Mouse (Mus musculus): ENCODE data around the gene Gm7879. TPM values are rescaled to one million over a fixed set of nuclear protein-coding genes. Genes with fewer than 3 reads are reported as not detected.

Gm7879 gene
- total RNA-seq, 4 experiments from 2014 or later: 5.2 to 6.5 (median 5.5) TPM

DNA sequence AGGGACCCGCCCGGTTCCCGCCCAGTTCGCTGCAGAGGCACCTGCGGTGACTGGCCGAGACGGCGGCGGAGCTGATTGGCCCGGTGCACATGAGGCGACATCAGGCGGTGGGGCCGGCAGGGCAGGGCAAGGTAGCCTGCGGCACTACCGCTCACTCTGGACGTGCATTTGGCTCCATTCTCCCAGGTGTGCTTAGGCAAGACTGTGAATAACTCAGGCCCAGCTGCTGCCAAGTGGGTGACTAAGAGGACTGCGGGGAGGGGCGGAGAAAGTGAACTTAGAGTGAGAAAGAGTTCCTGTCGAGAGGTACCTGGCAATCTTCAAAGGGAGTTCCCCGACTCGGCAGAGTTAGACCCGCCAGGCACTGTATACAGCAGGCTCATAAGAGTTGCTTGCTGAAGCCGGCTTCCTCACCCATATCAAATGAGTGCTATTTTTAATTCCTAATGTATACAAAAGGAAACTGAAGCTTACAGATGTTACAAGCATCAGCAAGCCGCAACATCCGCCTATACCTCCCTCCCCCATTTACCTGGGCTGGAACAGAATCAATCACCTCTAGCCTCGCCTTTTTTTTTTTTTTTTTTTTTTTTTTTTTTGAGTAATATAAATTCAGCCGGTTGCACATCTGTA lies 35.3 kb downstream of the Gm7879 start:
- no peak for DNase-seq (ENCODE audit: low spot score in 2 of 2)

DNA sequence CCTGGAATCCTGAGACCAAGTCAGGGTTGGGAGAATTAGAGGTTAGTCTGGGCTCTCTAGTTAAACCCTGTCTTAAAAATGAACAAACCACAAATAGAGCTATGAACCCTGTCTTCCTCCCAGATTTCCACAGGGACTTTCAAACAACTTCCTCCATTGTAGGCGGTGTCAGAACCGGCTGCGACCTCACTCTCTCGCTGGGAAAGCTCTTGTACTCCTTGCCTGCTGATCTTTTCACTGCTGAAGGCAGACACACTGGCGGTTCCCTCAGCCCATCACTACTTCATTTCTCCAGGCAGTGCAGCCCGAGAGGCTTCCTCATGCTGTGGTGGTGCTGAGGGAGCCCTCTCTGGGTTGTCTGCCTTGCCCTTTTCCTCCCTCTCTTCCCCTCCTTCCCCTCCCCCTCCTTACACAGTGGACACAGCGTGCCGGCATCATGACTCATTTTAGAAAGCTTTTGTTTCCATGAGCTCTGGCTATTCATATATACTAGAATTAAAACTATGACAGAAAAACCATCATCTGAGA lies 35.9 kb downstream of the Gm7879 start:
- no peak for DNase-seq (ENCODE audit: low spot score in 2 of 2)

DNA sequence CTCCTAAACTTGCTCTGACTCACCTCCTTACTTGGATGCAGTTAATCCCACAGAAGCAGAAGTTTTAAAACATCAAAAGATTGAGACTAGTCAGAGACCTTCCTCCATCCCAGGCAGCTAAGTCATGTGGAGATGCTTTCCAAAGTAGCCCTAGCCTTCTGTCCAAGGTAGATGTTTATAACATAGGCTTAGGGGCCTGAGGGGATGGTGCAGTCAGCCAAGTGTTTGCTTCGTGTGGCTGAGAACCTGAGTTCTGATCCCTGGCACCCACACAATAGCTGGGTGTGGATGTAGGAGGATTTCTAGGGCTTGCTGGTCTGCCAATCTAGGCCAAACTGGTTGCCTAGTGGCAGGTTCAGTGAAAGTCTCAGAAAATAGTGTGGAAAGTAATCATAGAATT lies 40.3 kb downstream of the Gm7879 start:
- DNase-seq (ENCODE audit: low spot score in 2 of 2): no peak

DNA sequence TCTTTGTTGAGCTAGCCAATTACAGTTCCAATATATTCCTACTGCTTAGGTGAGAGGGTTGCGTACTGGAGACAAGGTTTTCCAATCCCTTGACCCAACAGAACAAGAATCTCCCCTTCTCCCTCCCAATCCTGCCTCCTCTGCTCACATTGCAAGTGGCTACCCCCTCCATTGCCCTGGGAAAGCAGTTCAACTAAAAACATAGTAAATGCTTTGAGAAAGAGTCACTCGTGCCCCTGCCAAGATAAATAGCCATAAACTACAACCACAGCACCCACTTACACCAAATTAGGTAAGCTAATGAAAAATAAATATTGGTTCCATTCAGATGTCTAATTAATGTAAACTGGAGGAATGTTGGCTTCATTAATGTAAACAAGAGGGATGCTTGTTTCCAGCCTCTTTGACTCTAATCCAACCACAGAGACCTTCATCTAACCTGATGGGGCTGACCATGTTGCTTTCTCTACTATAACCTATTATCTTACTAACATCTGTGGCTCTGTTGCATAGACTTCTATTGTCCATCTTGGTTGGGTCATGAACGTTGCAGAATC lies 47.0 kb downstream of the Gm7879 start:
- DNase-seq (ENCODE audit: low spot score in 2 of 2): no peak

DNA sequence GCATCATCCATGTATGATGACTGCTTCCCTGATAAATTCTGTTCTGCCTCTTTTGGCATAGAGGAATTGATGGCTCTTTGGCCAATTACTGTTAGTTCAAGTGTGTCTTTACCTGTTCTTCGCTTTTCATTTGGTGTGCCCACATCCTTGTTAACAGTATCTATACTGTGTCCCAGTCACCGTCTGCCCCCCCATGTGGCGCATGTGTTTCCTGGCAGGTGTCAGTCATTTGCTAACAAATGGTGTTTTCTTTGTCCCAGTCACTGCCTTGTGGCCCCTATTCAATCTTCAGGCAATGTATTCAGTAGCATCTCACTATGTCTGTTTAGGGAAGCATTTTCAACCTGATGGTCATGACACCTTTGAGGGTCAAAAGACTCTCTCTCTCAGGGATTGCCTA lies 48.1 kb downstream of the Gm7879 start:
- DNase-seq (ENCODE audit: low spot score in 2 of 2): no peak

Other genes starting within 250 kb of the Gm7879 start
- gene Bst1, start 94.3 kb upstream of the Gm7879 start, total RNA-seq (2022): not detected
- gene Fbxl5, start 91.5 kb upstream of the Gm7879 start, total RNA-seq (2022): 10 to 100 TPM; 33.6 to 43.3 (median 38.1) TPM
- gene Cd38, start 44.6 kb upstream of the Gm7879 start, total RNA-seq (2022): 1 to 10 TPM; 1.1 to 2.5 (median 1.8) TPM
- 1 to 10 TPM; 3.0 to 7.8 (median 5.4) TPM for gene Fgfbp1, start 68.6 kb downstream of the Gm7879 start, total RNA-seq (2022)
- gene Prom1, start 188.9 kb downstream of the Gm7879 start, total RNA-seq (2022): 10 to 100 TPM in 1 of 4 experiments, 1 to 10 TPM in 3; 7.7 to 11.6 (median 9.6) TPM

Data from gastrocnemius, adult 8-10 months (tissue).